ENCODE assay signal across 8 mouse cellular contexts in the genomic region with DNA sequence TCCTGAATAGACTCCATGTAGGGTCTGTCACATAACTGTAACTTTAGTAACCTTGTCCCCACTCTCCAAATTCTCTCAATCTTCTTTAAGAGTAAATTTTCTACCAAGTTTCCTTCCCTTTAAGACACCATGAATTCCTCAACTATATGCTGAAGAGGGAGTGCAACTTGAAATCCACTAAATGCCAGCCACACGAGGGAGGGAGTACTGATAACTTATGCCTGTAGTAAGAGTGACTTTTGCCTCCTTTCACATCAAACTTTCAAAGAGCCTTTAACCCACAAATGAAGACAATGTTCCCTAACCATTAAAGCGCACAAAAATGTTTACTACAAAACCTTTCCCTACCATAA. TPM values are rescaled to one million over a fixed set of nuclear protein-coding genes. Genes with fewer than 3 reads are reported as not detected.
DNase-seq lines count a peak whose midpoint lies in the region; ATAC-seq and TF ChIP-seq lines count a peak whose summit lies in the region.

No protein-coding gene starts in this region.

- peak overlapping the region; percentile 87 for H3K4me2 ChIP-seq in lung, embryonic 16.5 days (ENCODE audit: low read depth, low read length)
- H3K4me2 ChIP-seq in intestine, embryonic 16.5 days (ENCODE audit: low read depth, low read length) = peak overlapping the region; percentile 91
- H3K4me2 ChIP-seq in neural tube, embryonic 14.5 days (ENCODE audit: low read depth, low read length) = peak overlapping the region; percentile 60

- DNase-seq in cerebellum, adult 2 months = no peak
- DNase-seq in lung, adult 18-20 months = no peak
- DNase-seq in thymus, postnatal 14 days = no peak
- DNase-seq in spleen, postnatal 14 days (ENCODE audit: low spot score in 2 of 2) = no peak

- ATAC-seq in cerebellum, adult (ENCODE audit: insufficient number of reproducible peaks, low FRiP score, low TSS enrichment) = no peak
- ATAC-seq in lung, embryonic 16.5 days (ENCODE audit: low read depth) = 0 out of 2 replicates have a peak, but pooled peaks have one; percentile 20
- ATAC-seq in intestine, embryonic 16.5 days = no peak; the same call in none of the 2 replicates
- no peak for ATAC-seq in neural tube, embryonic 14.5 days (ENCODE audit: low read depth)

- no peaks in the 10 kb centered on the region for H3K9me3 ChIP-seq in lung, embryonic 16.5 days (ENCODE audit: control insufficient read depth, low read length)
- no peaks in the 10 kb centered on the region for H3K9me3 ChIP-seq in intestine, embryonic 16.5 days (ENCODE audit: control insufficient read depth, low read length)
- H3K9me3 ChIP-seq in neural tube, embryonic 14.5 days (ENCODE audit: control insufficient read depth, low read length) = no peaks in the 10 kb centered on the region

- no peak overlapping the region for H3K27ac ChIP-seq in cerebellum, adult 2 months (ENCODE audit: insufficient read depth, low read length)
- H3K27ac ChIP-seq in lung, embryonic 16.5 days (ENCODE audit: low read length) = no peak overlapping the region
- no peak overlapping the region for H3K27ac ChIP-seq in intestine, embryonic 16.5 days (ENCODE audit: low read length)
- no peak overlapping the region for H3K27ac ChIP-seq in neural tube, embryonic 14.5 days (ENCODE audit: low read depth, low read length)

- peak overlapping the region; percentile 56 for H3K4me3 ChIP-seq in cerebellum, adult 2 months (replicated peaks; ENCODE audit: insufficient read depth, low read depth, low read length)
- H3K4me3 ChIP-seq in lung, embryonic 16.5 days (ENCODE audit: low read length) = peak overlapping the region; percentile 60
- peak overlapping the region; percentile 61 for H3K4me3 ChIP-seq in intestine, embryonic 16.5 days (ENCODE audit: low read length)
- peak overlapping the region; percentile 45 for H3K4me3 ChIP-seq in neural tube, embryonic 14.5 days (ENCODE audit: low read depth, low read length)

- no peak for TF ChIP-seq CTCF in cerebellum, adult 2 months (IDR thresholded peaks at IDR 0.05; ENCODE audit: borderline replicate concordance, insufficient read depth, low read depth, low read length)

- peak overlapping the region; percentile 76 for H3K9ac ChIP-seq in lung, embryonic 16.5 days (ENCODE audit: low read length)
- H3K9ac ChIP-seq in intestine, embryonic 16.5 days (ENCODE audit: low read depth, low read length) = peak overlapping the region; percentile 75
- H3K9ac ChIP-seq in neural tube, embryonic 14.5 days (replicated peaks; ENCODE audit: low read depth, low read length) = no peak overlapping the region

- no peaks in the 10 kb centered on the region for H3K4me1 ChIP-seq in cerebellum, adult 2 months (ENCODE audit: control insufficient read depth, insufficient read depth, low read length)
- no peaks in the 10 kb centered on the region for H3K4me1 ChIP-seq in lung, embryonic 16.5 days (replicated peaks; ENCODE audit: control insufficient read depth, insufficient read depth, low read length)
- no peaks in the 10 kb centered on the region for H3K4me1 ChIP-seq in intestine, embryonic 16.5 days (ENCODE audit: control insufficient read depth, insufficient read depth, low read length)
- no peaks in the 10 kb centered on the region; the same call in 1 of the 2 replicates for H3K4me1 ChIP-seq in neural tube, embryonic 14.5 days (ENCODE audit: control insufficient read depth, insufficient read depth, low read length)

- no peaks in the 10 kb centered on the region for H3K36me3 ChIP-seq in lung, embryonic 16.5 days (ENCODE audit: control insufficient read depth, insufficient read depth, low read length)
- no peaks in the 10 kb centered on the region for H3K36me3 ChIP-seq in intestine, embryonic 16.5 days (ENCODE audit: control insufficient read depth, insufficient read depth, low read length)
- no peaks in the 10 kb centered on the region for H3K36me3 ChIP-seq in neural tube, embryonic 14.5 days (ENCODE audit: control insufficient read depth, insufficient read depth, low read length)

- TF ChIP-seq POLR2A in cerebellum, adult 2 months (IDR thresholded peaks at IDR 0.05; ENCODE audit: borderline replicate concordance, insufficient read depth, low read length) = no peak

- no peaks in the 10 kb centered on the region for H3K27me3 ChIP-seq in cerebellum, adult 2 months (ENCODE audit: control insufficient read depth, insufficient read depth, low read length)
- H3K27me3 ChIP-seq in lung, embryonic 16.5 days (ENCODE audit: control insufficient read depth, insufficient read depth, low read depth, low read length) = no peaks in the 10 kb centered on the region
- no peaks in the 10 kb centered on the region for H3K27me3 ChIP-seq in intestine, embryonic 16.5 days (replicated peaks; ENCODE audit: control insufficient read depth, insufficient read depth, low read length)
- no peaks in the 10 kb centered on the region for H3K27me3 ChIP-seq in neural tube, embryonic 14.5 days (ENCODE audit: control insufficient read depth, insufficient read depth, low read length)

- WGBS in cerebellum, adult 2 months = 70% methylated on average over 2 of the region's 2 CpGs
- WGBS in lung, embryonic 16.5 days = 43% methylated on average over 2 of the region's 2 CpGs
- WGBS in intestine, embryonic 16.5 days = 52% methylated on average over 2 of the region's 2 CpGs
- WGBS in neural tube, embryonic 14.5 days = 60% methylated on average over 2 of the region's 2 CpGs

RNA-seq across cellular contexts. Expression of a gene that starts 1.0 kb away (rescaled TPM):
- polyA plus RNA-seq in cerebellum, adult 2 months (2012; rRNA removed) = 5.5 and 6.6 TPM in 2 replicates
- 1.1 and 1.8 TPM in 2 replicates for polyA plus RNA-seq in lung, embryonic 16.5 days (2015; fragmentation: Nextera tagmentation; extraction: Ambion mirVana)
- polyA plus RNA-seq in intestine, embryonic 16.5 days (2015; fragmentation: Nextera tagmentation; extraction: Ambion mirVana) = 2.5 and 3.2 TPM in 2 replicates
- polyA plus RNA-seq in neural tube, embryonic 14.5 days (2014; fragmentation: Nextera tagmentation; extraction: Ambion mirVana) = 1.3 and 1.9 TPM in 2 replicates

RNA-seq across cellular contexts. Expression of a gene that starts 12.7 kb away (rescaled TPM):
- 22.6 and 23.8 TPM in 2 replicates for polyA plus RNA-seq in cerebellum, adult 2 months (2012; rRNA removed)
- 5.7 and 8.6 TPM in 2 replicates for polyA plus RNA-seq in lung, embryonic 16.5 days (2015; fragmentation: Nextera tagmentation; extraction: Ambion mirVana)
- polyA plus RNA-seq in intestine, embryonic 16.5 days (2015; fragmentation: Nextera tagmentation; extraction: Ambion mirVana) = 2.4 and 3.4 TPM in 2 replicates
- polyA plus RNA-seq in neural tube, embryonic 14.5 days (2014; fragmentation: Nextera tagmentation; extraction: Ambion mirVana) = 6.8 and 6.9 TPM in 2 replicates

RNA-seq across cellular contexts. Expression of a gene that starts 32.3 kb away (rescaled TPM):
- 1.1 and 1.3 TPM in 2 replicates for polyA plus RNA-seq in cerebellum, adult 2 months (2012; rRNA removed)
- polyA plus RNA-seq in lung, embryonic 16.5 days (2015; fragmentation: Nextera tagmentation; extraction: Ambion mirVana) = not detected in 2 replicates
- polyA plus RNA-seq in intestine, embryonic 16.5 days (2015; fragmentation: Nextera tagmentation; extraction: Ambion mirVana) = 0.21 and 0.28 TPM in 2 replicates
- 0.21 and 0.25 TPM in 2 replicates for polyA plus RNA-seq in neural tube, embryonic 14.5 days (2014; fragmentation: Nextera tagmentation; extraction: Ambion mirVana)

RNA-seq across cellular contexts. Expression of a gene that starts 46.8 kb away (rescaled TPM):
- 0.68 and 0.84 TPM in 2 replicates for polyA plus RNA-seq in cerebellum, adult 2 months (2012; rRNA removed)
- 2.0 and 2.2 TPM in 2 replicates for polyA plus RNA-seq in lung, embryonic 16.5 days (2015; fragmentation: Nextera tagmentation; extraction: Ambion mirVana)
- polyA plus RNA-seq in intestine, embryonic 16.5 days (2015; fragmentation: Nextera tagmentation; extraction: Ambion mirVana) = 0.34 and 0.67 TPM in 2 replicates
- 3.4 and 3.9 TPM in 2 replicates for polyA plus RNA-seq in neural tube, embryonic 14.5 days (2014; fragmentation: Nextera tagmentation; extraction: Ambion mirVana)

RNA-seq across cellular contexts. Expression of a gene that starts 49.5 kb away (rescaled TPM):
- polyA plus RNA-seq in cerebellum, adult 2 months (2012; rRNA removed) = 0.61 and 0.62 TPM in 2 replicates
- polyA plus RNA-seq in lung, embryonic 16.5 days (2015; fragmentation: Nextera tagmentation; extraction: Ambion mirVana) = 0.11 and 0.29 TPM in 2 replicates
- polyA plus RNA-seq in intestine, embryonic 16.5 days (2015; fragmentation: Nextera tagmentation; extraction: Ambion mirVana) = 7.0 and 11.7 TPM in 2 replicates
- 1.8 TPM in 2 replicates for polyA plus RNA-seq in neural tube, embryonic 14.5 days (2014; fragmentation: Nextera tagmentation; extraction: Ambion mirVana)
